Mouse (Mus musculus): Measurements from ENCODE around the gene Qrich1. TPM values are rescaled to one million over a fixed set of nuclear protein-coding genes. Genes with fewer than 3 reads are reported as not detected.

Gene Qrich1
- polyA plus RNA-seq (2015; fragmentation: Nextera tagmentation; extraction: Ambion mirVana): 95.4 and 97.1 TPM in 2 replicates

DNA sequence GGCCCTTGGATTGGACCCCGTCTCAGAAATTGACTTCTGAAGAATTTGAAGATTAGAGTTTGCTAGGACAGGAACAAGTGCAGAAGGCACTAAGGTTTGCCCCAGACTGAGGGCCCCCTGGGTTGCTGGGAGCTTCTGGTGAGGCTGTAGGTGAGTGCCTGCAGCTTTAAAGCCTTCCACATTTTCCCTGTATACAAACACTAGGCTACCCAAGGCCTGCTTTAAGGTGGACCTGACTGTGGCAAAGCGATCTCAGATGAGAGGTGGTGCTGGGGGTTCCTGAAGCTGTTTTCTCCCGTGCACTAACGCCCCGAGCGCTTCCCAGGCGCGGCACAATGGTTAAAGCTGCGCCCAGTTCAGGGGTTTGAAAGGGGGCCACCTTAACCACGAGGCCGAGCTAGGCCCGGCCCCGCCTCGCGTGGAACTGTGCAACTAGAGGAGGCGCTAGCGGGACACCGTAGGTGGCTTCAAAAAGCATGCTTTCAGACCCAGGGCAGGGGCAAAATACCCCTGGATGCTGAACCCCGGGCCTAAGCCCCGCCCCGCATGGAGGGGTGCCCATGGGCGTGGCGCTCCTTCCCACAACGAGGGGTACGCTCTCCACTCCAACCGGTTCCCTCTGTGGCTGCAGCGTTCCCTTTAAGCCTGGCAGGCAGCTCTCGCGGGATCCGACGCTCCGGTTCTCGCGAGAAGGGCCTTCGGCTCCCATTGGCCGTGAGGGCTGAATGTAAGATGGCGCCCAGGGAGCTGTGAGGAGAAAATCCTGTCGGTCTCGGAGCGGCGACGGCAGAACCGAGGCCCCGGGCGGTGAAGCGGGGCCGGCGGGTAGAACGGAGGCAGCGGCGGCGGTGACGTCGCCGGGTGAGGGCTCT lies at the start of gene Qrich1:
Gene Qrich1, plus strand, starts transcription at position 427 of the 872 bp plus-strand sequence.
- Histone ChIP-seq H3K27me3 (ENCODE audit: control insufficient read depth, insufficient read depth, low read length) (no peaks in the 10 kb centered on the region), H3K9ac (ENCODE audit: low read length) (peak within 1 kb of the TSS; percentile 98), H3K27ac (ENCODE audit: low read length) (peak within 1 kb of the TSS; percentile 100), H3K9me3 (replicated peaks; ENCODE audit: control insufficient read depth, low read length) (no peaks in the 10 kb centered on the region), H3K4me2 (ENCODE audit: low read depth, low read length) (peak within 1 kb of the TSS; percentile 78), H3K4me3 (replicated peaks; ENCODE audit: low read length) (peak within 1 kb of the TSS; percentile 96), H3K36me3 (ENCODE audit: control insufficient read depth, insufficient read depth, low read length) (peaks cover 7% of the 10 kb centered on the region; the same call in 1 of the 2 replicates), H3K4me1 (ENCODE audit: control insufficient read depth, insufficient read depth, low read length) (peaks cover 13% of the 10 kb centered on the region)
- under 1% methylated on average over 54 of the region's 55 CpGs for WGBS
- ATAC-seq (ENCODE audit: insufficient read depth, low FRiP score): peak; percentile 95

DNA sequence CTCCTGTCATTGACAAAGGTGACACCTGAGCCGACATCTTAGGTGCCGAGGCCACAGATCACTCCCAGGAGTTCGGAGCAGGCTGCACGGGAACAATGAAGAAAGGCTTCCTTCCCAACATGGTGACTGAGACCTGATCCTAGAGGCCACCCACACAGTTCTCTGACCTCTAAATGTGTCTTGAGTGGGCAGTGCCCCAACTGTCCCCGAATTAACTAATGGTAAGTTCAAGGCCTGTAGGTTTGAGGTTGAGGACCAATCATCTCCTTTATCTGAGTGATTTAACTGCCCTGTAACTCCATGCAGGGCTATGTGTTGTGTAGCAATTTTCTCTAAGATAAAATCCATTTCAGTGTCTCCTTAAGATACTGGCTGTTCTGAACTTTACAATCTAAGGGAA lies 47.2 kb upstream of the Qrich1 start:
- Histone ChIP-seq H3K4me2 (ENCODE audit: low read depth, low read length) (no peak overlapping the region), H3K4me1 (ENCODE audit: control insufficient read depth, insufficient read depth, low read length) (no peaks in the 10 kb centered on the region), H3K36me3 (ENCODE audit: control insufficient read depth, insufficient read depth, low read length) (peaks cover under 1% of the 10 kb centered on the region; the same call in 1 of the 2 replicates), H3K4me3 (replicated peaks; ENCODE audit: low read length) (no peak overlapping the region), H3K27me3 (ENCODE audit: control insufficient read depth, insufficient read depth, low read length) (no peaks in the 10 kb centered on the region), H3K9ac (ENCODE audit: low read length) (no peak overlapping the region), H3K9me3 (replicated peaks; ENCODE audit: control insufficient read depth, low read length) (no peaks in the 10 kb centered on the region), H3K27ac (ENCODE audit: low read length) (no peak overlapping the region)
- 55% methylated on average over 5 of the region's 5 CpGs for WGBS
- ATAC-seq (ENCODE audit: insufficient read depth, low FRiP score): no peak

DNA sequence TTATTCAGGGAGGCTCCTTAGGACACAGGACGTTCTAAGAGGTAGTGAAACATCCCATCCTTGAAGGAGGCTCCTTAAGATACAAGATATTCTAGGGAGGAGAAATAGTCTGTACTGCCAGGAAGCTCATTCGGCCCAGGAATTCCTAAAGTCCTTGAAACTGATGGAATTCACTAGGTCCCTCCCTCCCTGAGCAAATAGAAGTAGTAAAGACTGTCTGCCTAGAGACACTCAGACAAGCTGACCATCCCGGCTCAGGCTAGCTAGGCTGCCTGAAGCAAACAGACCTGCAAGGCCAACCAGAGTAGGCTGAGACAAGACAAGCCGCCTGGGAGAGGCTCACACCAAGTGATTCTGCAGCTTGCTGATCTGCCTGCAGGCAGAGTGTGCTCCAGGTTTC lies 46.8 kb upstream of the Qrich1 start:
- ATAC-seq (ENCODE audit: insufficient read depth, low FRiP score): no peak
- Histone ChIP-seq H3K9me3 (replicated peaks; ENCODE audit: control insufficient read depth, low read length) (no peaks in the 10 kb centered on the region), H3K4me2 (ENCODE audit: low read depth, low read length) (no peak overlapping the region), H3K36me3 (ENCODE audit: control insufficient read depth, insufficient read depth, low read length) (no peaks in the 10 kb centered on the region; the same call in 1 of the 2 replicates), H3K9ac (ENCODE audit: low read length) (no peak overlapping the region), H3K27me3 (ENCODE audit: control insufficient read depth, insufficient read depth, low read length) (no peaks in the 10 kb centered on the region), H3K4me3 (replicated peaks; ENCODE audit: low read length) (no peak overlapping the region), H3K4me1 (ENCODE audit: control insufficient read depth, insufficient read depth, low read length) (no peaks in the 10 kb centered on the region), H3K27ac (ENCODE audit: low read length) (no peak overlapping the region)
- 59% methylated on average over 4 of the region's 4 CpGs for WGBS

DNA sequence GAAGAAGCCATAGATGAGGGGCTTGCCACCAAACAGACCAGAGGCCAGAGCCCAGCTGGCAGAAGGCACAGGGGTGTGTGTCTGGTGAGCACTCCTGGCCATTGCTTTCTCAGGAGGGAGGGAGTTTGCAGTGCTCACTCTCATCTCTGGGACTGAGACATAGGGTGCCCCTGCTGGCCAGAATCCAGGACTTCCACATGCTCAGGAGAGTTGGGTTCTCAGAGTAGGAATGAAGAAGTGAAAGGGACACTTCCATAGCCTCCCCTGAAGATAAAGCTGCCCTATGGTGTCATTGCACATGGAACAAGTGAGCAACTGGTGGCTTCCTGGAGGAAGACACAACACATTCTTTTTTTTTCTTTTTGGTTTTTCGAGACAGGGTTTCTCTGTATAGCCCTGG lies 42.1 kb upstream of the Qrich1 start:
- 78% methylated on average over 1 of the region's 1 CpGs for WGBS

DNA sequence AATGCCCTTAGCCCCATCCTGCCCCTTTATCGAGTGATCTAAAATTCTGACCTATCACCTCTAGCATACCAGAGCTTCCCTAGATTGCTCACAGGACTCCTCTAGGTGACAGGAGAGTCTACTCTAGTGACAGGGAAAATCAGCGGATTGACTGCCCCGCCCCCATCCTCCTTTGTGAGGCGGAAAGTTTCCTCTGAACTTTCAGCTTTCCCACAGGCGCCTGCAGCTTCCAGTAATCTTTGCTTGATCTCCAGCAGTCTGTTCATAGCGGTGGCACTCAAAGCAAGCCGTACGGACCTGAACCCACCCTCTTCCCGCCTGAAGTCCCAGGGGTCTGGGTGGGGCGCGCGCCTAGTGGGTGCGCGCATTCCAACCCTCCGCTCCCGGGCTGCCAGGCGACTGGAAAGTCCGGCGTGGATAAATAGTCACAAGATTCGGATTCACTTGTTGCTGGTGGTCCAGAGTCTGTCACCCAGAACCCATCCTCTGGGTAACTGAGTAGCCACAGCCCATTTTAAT lies 37.9 kb upstream of the Qrich1 start:
- 1% methylated on average over 20 of the region's 20 CpGs for WGBS
- Histone ChIP-seq H3K9ac (ENCODE audit: low read length) (peak overlapping the region; percentile 87), H3K4me2 (ENCODE audit: low read depth, low read length) (peak overlapping the region; percentile 49), H3K27ac (ENCODE audit: low read length) (peak overlapping the region; percentile 79), H3K4me1 (ENCODE audit: control insufficient read depth, insufficient read depth, low read length) (peaks cover 14% of the 10 kb centered on the region; the same call in 1 of the 2 replicates), H3K4me3 (replicated peaks; ENCODE audit: low read length) (peak overlapping the region; percentile 46), H3K9me3 (replicated peaks; ENCODE audit: control insufficient read depth, low read length) (no peaks in the 10 kb centered on the region), H3K36me3 (ENCODE audit: control insufficient read depth, insufficient read depth, low read length) (0 out of 2 replicates have a peak, but pooled peaks cover 7% of the 10 kb centered on the region), H3K27me3 (ENCODE audit: control insufficient read depth, insufficient read depth, low read length) (no peaks in the 10 kb centered on the region)
- ATAC-seq (ENCODE audit: insufficient read depth, low FRiP score): peak; percentile 84

More for the DNA sequence above, 42.1 kb upstream of the Qrich1 start:
- H3K4me1 ChIP-seq (ENCODE audit: control insufficient read depth, insufficient read depth, low read length): 0 out of 2 replicates have a peak, but pooled peaks cover 6% of the 10 kb centered on the region
- no peak for ATAC-seq (ENCODE audit: insufficient read depth, low FRiP score)
- H3K4me3 ChIP-seq (replicated peaks; ENCODE audit: low read length): no peak overlapping the region
- no peaks in the 10 kb centered on the region for H3K36me3 ChIP-seq (ENCODE audit: control insufficient read depth, insufficient read depth, low read length)
- H3K27ac ChIP-seq (ENCODE audit: low read length): no peak overlapping the region
- no peaks in the 10 kb centered on the region for H3K27me3 ChIP-seq (ENCODE audit: control insufficient read depth, insufficient read depth, low read length)
- H3K4me2 ChIP-seq (ENCODE audit: low read depth, low read length): no peak overlapping the region
- no peaks in the 10 kb centered on the region for H3K9me3 ChIP-seq (replicated peaks; ENCODE audit: control insufficient read depth, low read length)
- no peak overlapping the region for H3K9ac ChIP-seq (ENCODE audit: low read length)

DNA sequence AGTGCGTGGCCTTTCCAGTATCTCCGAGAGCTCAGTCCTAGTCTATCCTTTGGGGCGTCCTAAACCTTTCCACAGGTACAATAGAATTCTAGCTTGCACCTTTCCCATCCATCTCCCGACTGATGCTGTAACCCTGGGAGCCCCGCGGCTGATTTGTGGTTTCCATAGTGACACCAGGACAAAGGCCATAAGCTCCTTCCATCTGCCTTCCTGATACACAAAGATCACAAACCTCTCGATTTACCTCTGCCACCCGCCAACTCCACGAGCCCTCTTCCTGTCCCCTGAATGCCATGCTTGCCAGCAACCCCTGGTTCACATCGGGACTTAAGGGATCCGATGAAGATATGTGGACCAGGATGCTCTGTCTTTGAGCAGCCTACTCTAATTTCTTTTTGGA lies 37.4 kb upstream of the Qrich1 start:
- no peak for ATAC-seq (ENCODE audit: insufficient read depth, low FRiP score)

DNA sequence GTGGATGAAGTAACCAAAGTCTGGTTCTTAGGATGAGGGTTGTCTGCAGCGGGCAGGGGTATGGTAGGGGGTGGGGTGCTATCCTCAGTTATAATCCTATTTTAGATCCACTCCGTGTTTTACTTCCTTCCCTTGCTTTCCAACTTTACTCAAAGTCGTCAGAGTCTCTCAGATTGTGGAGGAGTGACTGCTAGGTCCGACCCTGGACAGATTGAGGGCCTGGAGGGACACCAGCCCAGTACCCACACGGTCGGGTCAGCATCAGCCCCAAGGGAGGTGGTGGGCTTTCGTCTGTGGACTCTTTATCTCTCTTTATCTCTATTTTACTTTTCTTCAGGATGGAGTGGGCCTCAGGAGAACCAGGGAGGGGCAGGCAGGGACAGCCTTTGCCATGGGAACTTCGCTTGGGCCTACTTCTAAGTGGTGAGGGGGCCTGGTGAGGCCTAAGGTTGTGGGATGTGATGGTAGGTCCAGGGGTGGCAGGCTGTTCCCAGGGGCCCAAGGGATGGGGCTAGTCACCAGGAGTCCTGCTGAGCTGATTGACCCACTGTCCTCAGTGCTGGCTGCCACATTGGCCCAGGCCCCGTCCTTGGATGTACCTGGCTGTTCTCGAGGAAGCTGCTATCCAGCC lies 36.8 kb upstream of the Qrich1 start, which contains the start of gene Lamb2:
Gene Lamb2, plus strand, starts transcription at position 16 of the 631 bp plus-strand sequence.
- Histone ChIP-seq H3K4me3 (replicated peaks; ENCODE audit: low read length) (peak within 1 kb of the TSS; percentile 68), H3K27me3 (ENCODE audit: control insufficient read depth, insufficient read depth, low read length) (no peaks in the 10 kb centered on the region), H3K27ac (ENCODE audit: low read length) (peak within 1 kb of the TSS; percentile 79), H3K4me1 (ENCODE audit: control insufficient read depth, insufficient read depth, low read length) (peaks cover 14% of the 10 kb centered on the region; the same call in 1 of the 2 replicates), H3K4me2 (ENCODE audit: low read depth, low read length) (peak within 1 kb of the TSS; percentile 68), H3K9me3 (replicated peaks; ENCODE audit: control insufficient read depth, low read length) (no peaks in the 10 kb centered on the region), H3K36me3 (ENCODE audit: control insufficient read depth, insufficient read depth, low read length) (peaks cover 12% of the 10 kb centered on the region; the same call in 1 of the 2 replicates), H3K9ac (ENCODE audit: low read length) (peak within 1 kb of the TSS; percentile 87)
- WGBS: 6% methylated on average over 10 of the region's 10 CpGs
- ATAC-seq (ENCODE audit: insufficient read depth, low FRiP score): peak; percentile 63; the same call in 1 of the 2 replicates

More for the DNA sequence above, 37.4 kb upstream of the Qrich1 start:
- H3K4me1 ChIP-seq (ENCODE audit: control insufficient read depth, insufficient read depth, low read length): peaks cover 14% of the 10 kb centered on the region; the same call in 1 of the 2 replicates
- WGBS: 32% methylated on average over 11 of the region's 11 CpGs
- peak overlapping the region; percentile 87 for H3K9ac ChIP-seq (ENCODE audit: low read length)
- H3K27ac ChIP-seq (ENCODE audit: low read length): 0 out of 2 replicates have a peak overlapping the region, but pooled peaks have one; percentile 3
- no peaks in the 10 kb centered on the region for H3K27me3 ChIP-seq (ENCODE audit: control insufficient read depth, insufficient read depth, low read length)
- peak overlapping the region; percentile 46; the same call in 1 of the 2 replicates for H3K4me3 ChIP-seq (replicated peaks; ENCODE audit: low read length)
- H3K36me3 ChIP-seq (ENCODE audit: control insufficient read depth, insufficient read depth, low read length): peaks cover 11% of the 10 kb centered on the region; the same call in 1 of the 2 replicates
- H3K9me3 ChIP-seq (replicated peaks; ENCODE audit: control insufficient read depth, low read length): no peaks in the 10 kb centered on the region
- H3K4me2 ChIP-seq (ENCODE audit: low read depth, low read length): peak overlapping the region; percentile 68

DNA sequence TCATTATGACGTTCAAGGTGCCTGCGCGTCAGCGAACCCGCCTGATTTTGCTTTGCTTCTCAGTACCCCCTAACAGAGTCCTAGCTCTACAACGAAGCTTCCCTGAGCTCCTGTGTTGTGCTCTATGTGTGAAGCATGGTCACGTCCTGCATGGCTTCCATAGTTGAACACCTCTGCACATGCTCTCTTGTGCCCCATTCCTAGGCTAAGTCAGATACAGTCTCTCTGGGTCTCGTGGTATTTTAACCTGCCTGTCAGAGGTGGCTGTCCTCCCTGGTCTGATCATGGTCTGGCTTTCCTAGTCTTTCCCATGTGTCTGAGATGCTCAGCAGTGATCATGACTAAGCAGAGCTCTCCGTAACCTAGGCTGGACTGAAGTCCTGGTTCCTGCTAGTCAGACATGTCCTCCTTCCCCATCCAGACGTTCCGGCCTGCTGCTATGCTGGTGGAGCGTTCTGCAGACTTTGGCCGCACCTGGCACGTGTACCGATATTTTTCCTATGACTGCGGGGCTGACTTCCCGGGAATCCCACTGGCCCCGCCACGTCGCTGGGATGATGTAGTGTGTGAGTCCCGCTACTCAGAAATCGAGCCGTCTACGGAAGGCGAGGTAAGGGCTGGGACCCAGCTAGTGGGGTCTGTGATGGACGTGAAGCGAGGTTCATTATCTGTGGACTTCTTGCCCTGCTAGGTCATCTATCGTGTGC lies 35.6 kb upstream of the Qrich1 start:
- Histone ChIP-seq H3K27ac (ENCODE audit: low read length) (no peak overlapping the region), H3K4me2 (ENCODE audit: low read depth, low read length) (peak overlapping the region; percentile 68), H3K9me3 (replicated peaks; ENCODE audit: control insufficient read depth, low read length) (no peaks in the 10 kb centered on the region), H3K27me3 (ENCODE audit: control insufficient read depth, insufficient read depth, low read length) (no peaks in the 10 kb centered on the region), H3K4me3 (replicated peaks; ENCODE audit: low read length) (peak overlapping the region; percentile 68; the same call in 1 of the 2 replicates), H3K9ac (ENCODE audit: low read length) (peak overlapping the region; percentile 87), H3K4me1 (ENCODE audit: control insufficient read depth, insufficient read depth, low read length) (peaks cover 14% of the 10 kb centered on the region; the same call in 1 of the 2 replicates), H3K36me3 (ENCODE audit: control insufficient read depth, insufficient read depth, low read length) (peaks cover 24% of the 10 kb centered on the region; the same call in 1 of the 2 replicates)
- WGBS: 89% methylated on average over 28 of the region's 28 CpGs
- no peak for ATAC-seq (ENCODE audit: insufficient read depth, low FRiP score)
